Mouse (Mus musculus): ENCODE measurements around the gene Kcnj9. TPM values are rescaled to one million over a fixed set of nuclear protein-coding genes. Genes with fewer than 3 reads are reported as not detected.

Gene Kcnj9
- polyA plus RNA-seq, 2 experiments, result 0.01 TPM; not detected in 1

- TF ChIP-seq POLR2A (IDR thresholded peaks at IDR 0.05; ENCODE audit: borderline replicate concordance, extremely low read depth, insufficient read depth, insufficient read length), result no peak
- H3K4me2 ChIP-seq (replicated peaks; ENCODE audit: low read depth, low read length, severe bottlenecking), result no peak overlapping the region
- whole genome bisulfite sequencing, result 81% methylated on average over 3 of the region's 3 CpGs
These were observed 23.5 kb downstream of the Kcnj9 start for GRCm38 (mm10) chr1:172305635-172306034.

GRCm38 (mm10) chr1:172305153-172305552 is 24.0 kb downstream of the Kcnj9 start:
- H3K27ac ChIP-seq (replicated peaks; ENCODE audit: low read depth, low read length), result no peak overlapping the region
- H3K4me1 ChIP-seq (ENCODE audit: control insufficient read depth, insufficient read depth, low read length), result peaks cover 17% of the 10 kb centered on the region
- ATAC-seq (ENCODE audit: low FRiP score, low read depth), result no peak
- no peak overlapping the region for H3K4me3 ChIP-seq (replicated peaks; ENCODE audit: low read length)
- no peaks in the 10 kb centered on the region for H3K27me3 ChIP-seq (ENCODE audit: control insufficient read depth, insufficient read depth, low read length)
- H3K36me3 ChIP-seq (ENCODE audit: control insufficient read depth, insufficient read depth, low read length), result no peaks in the 10 kb centered on the region
- no peak overlapping the region for H3K9ac ChIP-seq (ENCODE audit: low read depth, low read length, severe bottlenecking)
- WGBS, result 95% methylated on average over 2 of the region's 2 CpGs
- H3K4me2 ChIP-seq (replicated peaks; ENCODE audit: low read depth, low read length, severe bottlenecking), result no peak overlapping the region
- no peak for TF ChIP-seq POLR2A (IDR thresholded peaks at IDR 0.05; ENCODE audit: borderline replicate concordance, extremely low read depth, insufficient read depth, insufficient read length)
- H3K9me3 ChIP-seq (ENCODE audit: control insufficient read depth, low read length), result no peaks in the 10 kb centered on the region
- DNase-seq (ENCODE audit: low spot score), result no peak

More at GRCm38 (mm10) chr1:172305635-172306034, 23.5 kb downstream of the Kcnj9 start:
- ATAC-seq (ENCODE audit: low FRiP score, low read depth) (no peak), DNase-seq (ENCODE audit: low spot score) (no peak)
- H3K4me1 ChIP-seq (ENCODE audit: control insufficient read depth, insufficient read depth, low read length), result peaks cover 19% of the 10 kb centered on the region
- no peaks in the 10 kb centered on the region for H3K9me3 ChIP-seq (ENCODE audit: control insufficient read depth, low read length)
- no peak overlapping the region for H3K4me3 ChIP-seq (replicated peaks; ENCODE audit: low read length)
- no peak overlapping the region for H3K9ac ChIP-seq (ENCODE audit: low read depth, low read length, severe bottlenecking)
- no peaks in the 10 kb centered on the region for H3K36me3 ChIP-seq (ENCODE audit: control insufficient read depth, insufficient read depth, low read length)
- H3K27ac ChIP-seq (replicated peaks; ENCODE audit: low read depth, low read length), result no peak overlapping the region
- H3K27me3 ChIP-seq (ENCODE audit: control insufficient read depth, insufficient read depth, low read length), result no peaks in the 10 kb centered on the region

- ATAC-seq (ENCODE audit: low FRiP score, low read depth) (no peak), DNase-seq (ENCODE audit: low spot score) (no peak)
- no peak overlapping the region for H3K9ac ChIP-seq (ENCODE audit: low read depth, low read length, severe bottlenecking)
- TF ChIP-seq POLR2A (IDR thresholded peaks at IDR 0.05; ENCODE audit: borderline replicate concordance, extremely low read depth, insufficient read depth, insufficient read length), result no peak
- H3K36me3 ChIP-seq (ENCODE audit: control insufficient read depth, insufficient read depth, low read length), result no peaks in the 10 kb centered on the region
- peaks cover 14% of the 10 kb centered on the region for H3K4me1 ChIP-seq (ENCODE audit: control insufficient read depth, insufficient read depth, low read length)
- no peaks in the 10 kb centered on the region for H3K9me3 ChIP-seq (ENCODE audit: control insufficient read depth, low read length)
- H3K27ac ChIP-seq (replicated peaks; ENCODE audit: low read depth, low read length), result no peak overlapping the region
- no peaks in the 10 kb centered on the region for H3K27me3 ChIP-seq (ENCODE audit: control insufficient read depth, insufficient read depth, low read length)
- H3K4me2 ChIP-seq (replicated peaks; ENCODE audit: low read depth, low read length, severe bottlenecking), result no peak overlapping the region
- 76% methylated on average over 6 of the region's 6 CpGs for WGBS
- no peak overlapping the region for H3K4me3 ChIP-seq (replicated peaks; ENCODE audit: low read length)
These were observed 24.7 kb downstream of the Kcnj9 start for GRCm38 (mm10) chr1:172304443-172304842.

GRCm38 (mm10) chr1:172302851-172303250 is 26.3 kb downstream of the Kcnj9 start:
- Histone ChIP-seq H3K4me3 (replicated peaks; ENCODE audit: low read length) (no peak overlapping the region), H3K4me1 (ENCODE audit: control insufficient read depth, insufficient read depth, low read length) (peaks cover 20% of the 10 kb centered on the region), H3K36me3 (ENCODE audit: control insufficient read depth, insufficient read depth, low read length) (no peaks in the 10 kb centered on the region), H3K27ac (replicated peaks; ENCODE audit: low read depth, low read length) (no peak overlapping the region), H3K27me3 (ENCODE audit: control insufficient read depth, insufficient read depth, low read length) (no peaks in the 10 kb centered on the region), H3K9me3 (ENCODE audit: control insufficient read depth, low read length) (no peaks in the 10 kb centered on the region), H3K4me2 (replicated peaks; ENCODE audit: low read depth, low read length, severe bottlenecking) (no peak overlapping the region), H3K9ac (ENCODE audit: low read depth, low read length, severe bottlenecking) (no peak overlapping the region)
- 13% methylated on average over 6 of the region's 6 CpGs for WGBS
- no peak for DNase-seq (ENCODE audit: low spot score)
- no peak for TF ChIP-seq POLR2A (IDR thresholded peaks at IDR 0.05; ENCODE audit: borderline replicate concordance, extremely low read depth, insufficient read depth, insufficient read length)
- ATAC-seq (ENCODE audit: low FRiP score, low read depth), result no peak

GRCm38 (mm10) chr1:172302311-172302710 is 26.8 kb downstream of the Kcnj9 start:
- ATAC-seq (ENCODE audit: low FRiP score, low read depth), result no peak
- no peaks in the 10 kb centered on the region for H3K36me3 ChIP-seq (ENCODE audit: control insufficient read depth, insufficient read depth, low read length)
- WGBS, result 52% methylated on average over 3 of the region's 3 CpGs

GRCm38 (mm10) chr1:172301180-172301579 is 27.9 kb downstream of the Kcnj9 start:
- no peak overlapping the region for H3K4me2 ChIP-seq (replicated peaks; ENCODE audit: low read depth, low read length, severe bottlenecking)
- no peak overlapping the region for H3K9ac ChIP-seq (ENCODE audit: low read depth, low read length, severe bottlenecking)
- no peak overlapping the region for H3K27ac ChIP-seq (replicated peaks; ENCODE audit: low read depth, low read length)
- 24% methylated on average over 12 of the region's 12 CpGs for WGBS
- no peaks in the 10 kb centered on the region for H3K27me3 ChIP-seq (ENCODE audit: control insufficient read depth, insufficient read depth, low read length)
- ATAC-seq (ENCODE audit: low FRiP score, low read depth) (peak; percentile 31; the same call in 1 of the 2 replicates), DNase-seq (ENCODE audit: low spot score) (no peak)
- H3K4me1 ChIP-seq (ENCODE audit: control insufficient read depth, insufficient read depth, low read length), result peaks cover 28% of the 10 kb centered on the region
- no peak overlapping the region for H3K4me3 ChIP-seq (replicated peaks; ENCODE audit: low read length)
- no peaks in the 10 kb centered on the region for H3K9me3 ChIP-seq (ENCODE audit: control insufficient read depth, low read length)
- H3K36me3 ChIP-seq (ENCODE audit: control insufficient read depth, insufficient read depth, low read length), result no peaks in the 10 kb centered on the region
- TF ChIP-seq POLR2A (IDR thresholded peaks at IDR 0.05; ENCODE audit: borderline replicate concordance, extremely low read depth, insufficient read depth, insufficient read length), result no peak

More at GRCm38 (mm10) chr1:172302311-172302710, 26.8 kb downstream of the Kcnj9 start:
- Histone ChIP-seq H3K4me1 (ENCODE audit: control insufficient read depth, insufficient read depth, low read length) (peaks cover 22% of the 10 kb centered on the region), H3K9ac (ENCODE audit: low read depth, low read length, severe bottlenecking) (no peak overlapping the region), H3K27me3 (ENCODE audit: control insufficient read depth, insufficient read depth, low read length) (no peaks in the 10 kb centered on the region), H3K27ac (replicated peaks; ENCODE audit: low read depth, low read length) (no peak overlapping the region), H3K9me3 (ENCODE audit: control insufficient read depth, low read length) (no peaks in the 10 kb centered on the region), H3K4me2 (replicated peaks; ENCODE audit: low read depth, low read length, severe bottlenecking) (no peak overlapping the region), H3K4me3 (replicated peaks; ENCODE audit: low read length) (no peak overlapping the region)
- DNase-seq (ENCODE audit: low spot score), result no peak
- no peak for TF ChIP-seq POLR2A (IDR thresholded peaks at IDR 0.05; ENCODE audit: borderline replicate concordance, extremely low read depth, insufficient read depth, insufficient read length)
